Mouse (Mus musculus): ENCODE results near the gene Ryr1.

- TF ChIP-seq CTCF (IDR thresholded peaks at IDR 0.05; ENCODE audit: low read depth) (no peak), EP300 (IDR thresholded peaks at IDR 0.05; ENCODE audit: low read depth) (no peak)
Observed at GRCm38 (mm10) chr7:29168121-29168695, 43.2 kb upstream of the Ryr1 start.
